Mouse (Mus musculus): Measurements from ENCODE around the gene Sepsecs. TPM values are rescaled to one million over a fixed set of nuclear protein-coding genes. Genes with fewer than 3 reads are reported as not detected.

Sepsecs gene
- total RNA-seq, 2 experiments from 2014 or later: 8.2 to 8.9 TPM

GRCm38 (mm10) chr5:52652086-52652485 is 17.4 kb downstream of the Sepsecs start:
- no peak for DNase-seq (ENCODE audit: low spot score in 2 of 2)

GRCm38 (mm10) chr5:52643947-52644840 is 25.3 kb downstream of the Sepsecs start:
- no peak for DNase-seq (ENCODE audit: low spot score in 2 of 2)

GRCm38 (mm10) chr5:52641736-52642135 is 27.8 kb downstream of the Sepsecs start:
- DNase-seq (ENCODE audit: low spot score in 2 of 2): no peak

- DNase-seq (ENCODE audit: low spot score in 2 of 2): no peak
Measured at GRCm38 (mm10) chr5:52638916-52639315, 30.6 kb downstream of the Sepsecs start.

GRCm38 (mm10) chr5:52638006-52638405 is 31.5 kb downstream of the Sepsecs start:
- no peak for DNase-seq (ENCODE audit: low spot score in 2 of 2)

- no peak for DNase-seq (ENCODE audit: low spot score in 2 of 2)
Measured at GRCm38 (mm10) chr5:52636923-52637322, 32.6 kb downstream of the Sepsecs start.

- no peak for DNase-seq (ENCODE audit: low spot score in 2 of 2)
Measured at GRCm38 (mm10) chr5:52636025-52636755, 33.3 kb downstream of the Sepsecs start.

GRCm38 (mm10) chr5:52634017-52634416 is 35.5 kb downstream of the Sepsecs start:
- peak in 1 of 2 experiments; percentile 45 for DNase-seq (ENCODE audit: low spot score in 2 of 2)

GRCm38 (mm10) chr5:52630541-52630940 is 39.0 kb downstream of the Sepsecs start:
- no peak for DNase-seq (ENCODE audit: low spot score in 2 of 2)

GRCm38 (mm10) chr5:52629214-52629613 is 40.3 kb downstream of the Sepsecs start:
- no peak for DNase-seq (ENCODE audit: low spot score in 2 of 2)

- DNase-seq (ENCODE audit: low spot score in 2 of 2): no peak
Measured at GRCm38 (mm10) chr5:52628783-52629182, 40.7 kb downstream of the Sepsecs start.

GRCm38 (mm10) chr5:52627713-52628112 is 41.8 kb downstream of the Sepsecs start:
- DNase-seq (ENCODE audit: low spot score in 2 of 2): no peak

- DNase-seq (ENCODE audit: low spot score in 2 of 2): no peak
Measured at GRCm38 (mm10) chr5:52626092-52626491, 43.4 kb downstream of the Sepsecs start.

GRCm38 (mm10) chr5:52624956-52625355 is 44.6 kb downstream of the Sepsecs start:
- no peak for DNase-seq (ENCODE audit: low spot score in 2 of 2)

- DNase-seq (ENCODE audit: low spot score in 2 of 2): no peak
Measured at GRCm38 (mm10) chr5:52623099-52623498, 46.4 kb downstream of the Sepsecs start.

- peak; percentile 74 to 82 for DNase-seq (ENCODE audit: low spot score in 2 of 2)
Measured at GRCm38 (mm10) chr5:52618348-52619270, 50.9 kb downstream of the Sepsecs start.

- no peak for DNase-seq (ENCODE audit: low spot score in 2 of 2)
Measured at GRCm38 (mm10) chr5:52617711-52618347, 51.7 kb downstream of the Sepsecs start.

- peak; percentile 30 to 40 for DNase-seq (ENCODE audit: low spot score in 2 of 2)
Measured at GRCm38 (mm10) chr5:52616549-52616948, 53.0 kb downstream of the Sepsecs start.

- no peak for DNase-seq (ENCODE audit: low spot score in 2 of 2)
Measured at GRCm38 (mm10) chr5:52615421-52615820, 54.1 kb downstream of the Sepsecs start.

- no peak for DNase-seq (ENCODE audit: low spot score in 2 of 2)
Measured at GRCm38 (mm10) chr5:52614686-52615085, 54.8 kb downstream of the Sepsecs start.

GRCm38 (mm10) chr5:52612776-52613175 is 56.7 kb downstream of the Sepsecs start:
- no peak for DNase-seq (ENCODE audit: low spot score in 2 of 2)
